Mouse (Mus musculus) thymus, adult 2 months (tissue): Measurements from ENCODE around the gene Mettl16. TPM values are rescaled to one million over a fixed set of nuclear protein-coding genes. Genes with fewer than 3 reads are reported as not detected.

Source experiments
- DNase-seq: peaks from one replicate; pipeline ENCODE4 v3.0.0; 2021
- H3K27ac ChIP-seq: fragments of 200-500 bp; 2 replicates; pipeline ENCODE4 v1.5.1; 2012; ENCODE audit warnings: low read length, control low read depth; ENCODE audit not compliant: control insufficient read depth, insufficient read depth
- H3K27me3 ChIP-seq: fragments of 200-500 bp; 2 replicates; pipeline ENCODE4 v1.6.1; 2012; ENCODE audit warnings: mild to moderate bottlenecking, low read length, moderate library complexity, mixed read lengths; ENCODE audit not compliant: control insufficient read depth, insufficient read depth
- H3K36me3 ChIP-seq: fragments of 200-500 bp; 2 replicates; pipeline ENCODE4 v1.6.1; 2012; ENCODE audit warnings: mild to moderate bottlenecking, low read length, moderate library complexity; ENCODE audit not compliant: control insufficient read depth, insufficient read depth
- H3K4me1 ChIP-seq: fragments of 200-500 bp; replicated peaks from 2 replicates; pipeline ENCODE4 v1.6.1; 2012; ENCODE audit warnings: low read length; ENCODE audit not compliant: control insufficient read depth, insufficient read depth
- H3K4me3 ChIP-seq: fragments of 200-500 bp; 2 replicates; pipeline ENCODE4 v1.5.1; 2012; ENCODE audit warnings: mild to moderate bottlenecking, low read length, control low read depth, moderate library complexity; ENCODE audit not compliant: control insufficient read depth, insufficient read depth
- CTCF ChIP-seq: fragments of 200-500 bp; IDR thresholded peaks from 2 replicates; pipeline ENCODE4 v1.5.1; 2012; ENCODE audit warnings: mild to moderate bottlenecking, control low read depth, low read length, moderate library complexity, borderline replicate concordance; ENCODE audit not compliant: control insufficient read depth, poor library complexity, insufficient read depth; ENCODE audit errors: extremely low read depth
- POLR2A ChIP-seq: fragments of 200-500 bp; IDR thresholded peaks from 2 replicates; pipeline ENCODE4 v1.6.1; 2012; ENCODE audit warnings: mild to moderate bottlenecking, low read length, control low read depth, moderate library complexity; ENCODE audit not compliant: control insufficient read depth, poor library complexity, insufficient read depth; ENCODE audit errors: extremely low read depth
- WGBS: fragments of 180-500 bp; shearing (Covaris S2); methylation state at CpG from one replicate; pipeline ENCODE4 v1.1.7; 2018; 5-methylcytosine and 5-hydroxymethylcytosine counted together
- polyA plus RNA-seq: library from polyadenylated mRNA; depleted of rRNA; stranded (reverse); fragments of >200 nt; gene quantifications from 2 replicates; pipeline ENCODE4 v1.2.3, GENCODE M21; 2012

The Mettl16 gene
- polyA plus RNA-seq, 1 experiment, result 5.3 TPM

DNA sequence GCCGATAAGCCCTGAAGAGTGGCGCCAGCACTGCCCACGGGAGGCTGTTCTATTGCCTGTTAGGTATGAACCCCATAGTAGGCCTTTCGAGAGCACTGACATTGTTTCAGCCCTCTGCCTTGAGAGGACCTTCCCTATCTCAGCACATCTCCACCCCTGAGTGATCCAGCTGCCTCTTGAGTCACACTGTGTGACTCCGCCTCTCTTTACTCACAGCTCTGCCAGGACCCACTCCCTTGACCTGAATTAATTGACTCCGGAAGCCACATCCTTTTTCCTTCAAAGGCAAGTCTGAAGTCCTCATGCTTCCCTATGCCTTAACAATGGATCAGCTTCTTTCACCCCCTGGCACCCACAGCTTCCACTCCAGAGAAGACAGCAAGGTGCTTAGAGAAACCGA, 55.5 kb downstream of the Mettl16 start:
- no peak overlapping the region for H3K4me3 ChIP-seq
- 93% methylated on average over 7 of the region's 7 CpGs for WGBS
- H3K36me3 ChIP-seq, result no peaks in the 10 kb centered on the region
- H3K27me3 ChIP-seq, result no peaks in the 10 kb centered on the region
- TF ChIP-seq POLR2A, result no peak
- no peak for TF ChIP-seq CTCF
- no peak for DNase-seq
- no peak overlapping the region for H3K27ac ChIP-seq
- H3K4me1 ChIP-seq, result peaks cover 15% of the 10 kb centered on the region

DNA sequence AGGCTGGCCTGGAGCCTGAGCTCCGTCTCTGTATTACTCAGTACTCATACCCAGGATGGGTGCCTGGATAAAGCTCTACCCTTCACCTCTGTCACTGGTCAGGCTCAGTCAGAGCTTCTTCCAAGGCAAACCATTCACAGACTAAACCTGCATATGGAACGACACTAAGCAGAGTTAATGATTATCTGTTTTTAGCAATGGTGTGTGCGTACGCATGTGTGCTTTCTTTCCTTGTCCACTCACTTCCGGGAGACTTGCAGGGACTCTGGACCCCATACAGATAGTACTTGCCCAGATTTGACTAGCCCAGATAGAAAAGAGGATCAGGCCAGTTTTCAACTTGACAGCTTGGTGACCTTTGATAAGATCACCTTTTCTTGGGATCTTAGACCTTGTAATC, 56.1 kb downstream of the Mettl16 start:
- H3K4me1 ChIP-seq, result peaks cover 15% of the 10 kb centered on the region
- no peak overlapping the region for H3K27ac ChIP-seq
- no peak overlapping the region for H3K4me3 ChIP-seq
- TF ChIP-seq POLR2A, result no peak
- TF ChIP-seq CTCF, result no peak
- no peaks in the 10 kb centered on the region for H3K36me3 ChIP-seq
- WGBS, result 97% methylated on average over 5 of the region's 5 CpGs
- no peak for DNase-seq
- H3K27me3 ChIP-seq, result no peaks in the 10 kb centered on the region

DNA sequence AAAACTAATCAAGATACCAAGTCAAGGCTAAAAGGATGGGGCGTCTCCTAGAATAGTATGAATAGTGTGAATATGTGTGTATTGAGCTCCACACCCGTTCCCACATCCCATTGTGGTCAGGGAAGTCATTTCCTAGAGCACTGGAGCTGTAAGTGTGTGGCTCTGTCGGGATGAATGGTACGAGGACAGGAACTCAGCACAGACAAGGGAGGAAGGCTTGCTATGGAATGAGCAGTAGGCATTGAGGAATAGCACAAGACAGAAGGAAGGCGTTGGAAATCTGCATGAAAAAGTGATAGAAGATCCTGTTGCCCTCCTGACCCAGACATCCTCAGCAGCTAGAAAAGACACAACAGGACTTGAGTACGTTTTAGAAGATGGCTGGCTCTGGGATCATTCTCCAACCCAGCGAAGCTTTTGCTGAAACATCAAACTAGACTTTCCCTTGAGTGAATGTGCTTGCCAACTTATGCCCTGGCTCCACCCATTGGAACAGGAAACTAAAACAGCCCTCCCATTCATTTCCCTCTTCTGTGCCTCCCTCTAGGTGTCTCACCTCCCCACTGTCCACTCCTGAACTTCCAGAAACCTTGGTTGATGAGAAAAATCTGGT, 57.3 kb downstream of the Mettl16 start:
- H3K4me1 ChIP-seq, result peaks cover 22% of the 10 kb centered on the region
- no peak for DNase-seq
- 71% methylated on average over 7 of the region's 7 CpGs for WGBS
- no peaks in the 10 kb centered on the region for H3K36me3 ChIP-seq
- TF ChIP-seq CTCF (no peak), POLR2A (no peak)
- no peaks in the 10 kb centered on the region for H3K27me3 ChIP-seq
- no peak overlapping the region for H3K4me3 ChIP-seq
- H3K27ac ChIP-seq, result no peak overlapping the region

GRCm38 (mm10) chr11:74828404-74828931, 57.8 kb downstream of the Mettl16 start:
- no peak for DNase-seq
- WGBS, result 84% methylated on average over 2 of the region's 2 CpGs
- Histone ChIP-seq H3K4me1 (peaks cover 27% of the 10 kb centered on the region), H3K27me3 (no peaks in the 10 kb centered on the region), H3K4me3 (no peak overlapping the region), H3K36me3 (no peaks in the 10 kb centered on the region), H3K27ac (no peak overlapping the region)
- TF ChIP-seq POLR2A, result no peak
- no peak for TF ChIP-seq CTCF

GRCm38 (mm10) chr11:74828965-74829550, 58.4 kb downstream of the Mettl16 start:
- H3K4me1 ChIP-seq, result peaks cover 33% of the 10 kb centered on the region
- H3K36me3 ChIP-seq, result no peaks in the 10 kb centered on the region
- no peak overlapping the region for H3K4me3 ChIP-seq
- no peak for DNase-seq
- TF ChIP-seq POLR2A (no peak), CTCF (no peak)
- H3K27me3 ChIP-seq, result no peaks in the 10 kb centered on the region
- 33% methylated on average over 11 of the region's 11 CpGs for WGBS
- peak overlapping the region; percentile 77; the same call in 1 of the 2 replicates for H3K27ac ChIP-seq

DNA sequence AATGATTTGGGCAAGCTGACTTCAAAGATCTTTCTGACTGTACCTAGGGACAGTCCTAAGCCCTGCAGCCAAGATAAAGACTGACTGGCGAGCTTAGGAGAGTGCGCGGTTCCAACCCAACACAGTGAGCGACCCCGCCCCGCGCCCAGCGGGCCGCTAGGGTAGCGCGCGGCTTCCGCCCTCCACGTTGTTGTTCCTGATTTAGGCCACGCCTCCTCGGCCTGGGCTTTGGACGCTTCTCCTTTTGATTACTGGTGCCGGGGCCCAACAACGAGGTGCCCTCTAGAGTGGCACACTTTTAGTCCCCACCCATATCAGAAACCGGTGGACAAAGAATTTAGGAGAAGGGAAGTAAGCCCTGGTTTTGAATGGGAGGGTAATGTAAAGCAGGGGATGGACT, 59.2 kb downstream of the Mettl16 start:
- DNase-seq, result peak; percentile 83
- Histone ChIP-seq H3K4me1 (peaks cover 41% of the 10 kb centered on the region), H3K36me3 (no peaks in the 10 kb centered on the region), H3K4me3 (peak overlapping the region; percentile 60), H3K27ac (peak overlapping the region; percentile 77), H3K27me3 (no peaks in the 10 kb centered on the region)
- TF ChIP-seq CTCF, result peak; percentile 57; the same call in 1 of the 2 replicates
- TF ChIP-seq POLR2A, result no peak
- under 1% methylated on average over 20 of the region's 20 CpGs for WGBS
